Mouse (Mus musculus): ENCODE measurements around the gene Metrn.

DNA sequence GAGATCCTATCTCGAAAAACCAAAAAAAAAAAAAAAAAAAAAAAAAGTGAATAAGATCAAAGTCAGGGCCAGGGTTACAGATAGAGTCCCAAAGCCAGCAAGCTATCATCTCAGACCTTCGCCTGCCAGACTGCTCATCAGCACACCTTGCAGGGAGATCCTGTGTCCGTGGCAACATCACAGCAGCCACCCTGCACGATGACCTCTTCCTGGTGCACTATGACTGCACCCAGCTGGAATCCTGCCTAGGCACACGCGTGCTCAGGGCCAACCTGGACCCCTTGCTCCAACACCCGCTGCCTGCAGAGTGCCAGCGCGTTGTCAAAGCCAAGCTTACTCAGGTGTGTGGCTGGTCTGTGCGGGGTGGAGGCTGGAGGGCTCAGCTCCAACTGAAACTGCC, 52.6 kb downstream of the Metrn start:
- no peak for TF ChIP-seq GATA1 (IDR thresholded peaks at IDR 0.05; ENCODE audit: borderline replicate concordance, low read length)
- no peak for TF ChIP-seq FLI1 (IDR thresholded peaks at IDR 0.05; ENCODE audit: low read length)
